Mouse (Mus musculus) forebrain, embryonic 16.5 days (tissue): ENCODE measurements around the gene Padi4. TPM values are rescaled to one million over a fixed set of nuclear protein-coding genes. Genes with fewer than 3 reads are reported as not detected.

Experiments used
- ATAC-seq: fragments of 200-750 bp; cut with Nextera tagmentation; 2 replicates; pipeline ENCODE4 v1.8.0; 2017; ENCODE audit warnings: mild to moderate bottlenecking, moderate library complexity
- H3K27ac ChIP-seq: fragments of 300-500 bp; sonication (generic); 2 replicates; pipeline ENCODE4 v1.5.1; 2014; ENCODE audit warnings: low read length, control low read depth
- H3K27me3 ChIP-seq: fragments of 300-500 bp; sonication (generic); replicated peaks from 2 replicates; pipeline ENCODE4 v1.6.1; 2014; ENCODE audit warnings: low read length; ENCODE audit not compliant: control insufficient read depth, insufficient read depth
- H3K36me3 ChIP-seq: fragments of 300-500 bp; sonication (generic); 2 replicates; pipeline ENCODE4 v1.6.1; 2014; ENCODE audit not compliant: control insufficient read depth, insufficient read depth
- H3K4me1 ChIP-seq: fragments of 300-500 bp; sonication (generic); replicated peaks from 2 replicates; pipeline ENCODE4 v1.6.1; 2014; ENCODE audit warnings: low read length; ENCODE audit not compliant: control insufficient read depth, insufficient read depth
- H3K4me2 ChIP-seq: fragments of 300-500 bp; sonication (generic); 2 replicates; pipeline ENCODE4 v1.6.1; 2014; ENCODE audit warnings: mild to moderate bottlenecking, low read length, control low read depth
- H3K4me3 ChIP-seq: fragments of 300-500 bp; sonication (generic); replicated peaks from 2 replicates; pipeline ENCODE4 v1.5.1; 2014; ENCODE audit warnings: mild to moderate bottlenecking, low read length, control low read depth
- H3K9ac ChIP-seq: fragments of 300-500 bp; sonication (generic); replicated peaks from 2 replicates; pipeline ENCODE4 v1.6.1; 2014; ENCODE audit warnings: low read depth, low read length, control low read depth
- H3K9me3 ChIP-seq: fragments of 300-500 bp; sonication (generic); 2 replicates; pipeline ENCODE4 v1.6.1; 2016; ENCODE audit warnings: low read length; ENCODE audit not compliant: control insufficient read depth
- WGBS: fragments of 180-500 bp; shearing (Covaris S2); extraction: QIAGEN DNeasy Blood & Tissue Kit; methylation state at CpG from one replicate; pipeline ENCODE4 v1.1.7; 2014; 5-methylcytosine and 5-hydroxymethylcytosine counted together
- polyA plus RNA-seq: library from polyadenylated mRNA; unstranded; fragments of >200 nt; fragmentation: Nextera tagmentation; extraction: Ambion mirVana; gene quantifications from 2 replicates; pipeline ENCODE4 v1.2.1, GENCODE M21; 2015

Gene Padi4
- polyA plus RNA-seq, 1 experiment from 2014 or later = 0.24 TPM

GRCm38 (mm10) chr4:140779803-140780397 lies 5.9 kb upstream of the Padi4 start:
- Histone ChIP-seq H3K9me3 (no peaks in the 10 kb centered on the region), H3K9ac (no peak overlapping the region), H3K27me3 (no peaks in the 10 kb centered on the region), H3K4me1 (no peaks in the 10 kb centered on the region), H3K4me2 (no peak overlapping the region), H3K27ac (no peak overlapping the region), H3K4me3 (no peak overlapping the region), H3K36me3 (no peaks in the 10 kb centered on the region)
- WGBS = 53% methylated on average over 19 of the region's 19 CpGs
- no peak for ATAC-seq

GRCm38 (mm10) chr4:140776623-140777022 lies 2.6 kb upstream of the Padi4 start:
- Histone ChIP-seq H3K4me2 (no peak overlapping the region), H3K27ac (no peak overlapping the region), H3K36me3 (no peaks in the 10 kb centered on the region), H3K9ac (no peak overlapping the region), H3K4me3 (no peak overlapping the region), H3K27me3 (no peaks in the 10 kb centered on the region), H3K9me3 (no peaks in the 10 kb centered on the region), H3K4me1 (no peaks in the 10 kb centered on the region)
- WGBS = 81% methylated on average over 13 of the region's 13 CpGs
- ATAC-seq = no peak

GRCm38 (mm10) chr4:140775876-140776275 lies 1.8 kb upstream of the Padi4 start:
- 85% methylated on average over 10 of the region's 10 CpGs for WGBS
- H3K9ac ChIP-seq = no peak overlapping the region
- H3K4me3 ChIP-seq = no peak overlapping the region
- H3K4me2 ChIP-seq = no peak overlapping the region
- no peaks in the 10 kb centered on the region for H3K4me1 ChIP-seq
- H3K36me3 ChIP-seq = no peaks in the 10 kb centered on the region
- ATAC-seq = no peak
- no peak overlapping the region for H3K27ac ChIP-seq
- no peaks in the 10 kb centered on the region for H3K27me3 ChIP-seq
- no peaks in the 10 kb centered on the region for H3K9me3 ChIP-seq

GRCm38 (mm10) chr4:140774893-140775292 lies 857 bp upstream of the Padi4 start:
- Histone ChIP-seq H3K4me1 (0 out of 2 replicates have a peak, but pooled peaks cover 3% of the 10 kb centered on the region), H3K27me3 (no peaks in the 10 kb centered on the region), H3K27ac (no peak overlapping the region), H3K9ac (no peak overlapping the region), H3K4me3 (no peak overlapping the region), H3K4me2 (no peak overlapping the region), H3K9me3 (no peaks in the 10 kb centered on the region), H3K36me3 (no peaks in the 10 kb centered on the region)
- no peak for ATAC-seq
- WGBS = 88% methylated on average over 9 of the region's 9 CpGs

GRCm38 (mm10) chr4:140771091-140771490 lies 2.9 kb downstream of the Padi4 start:
- Histone ChIP-seq H3K4me3 (no peak overlapping the region), H3K27ac (no peak overlapping the region), H3K9ac (no peak overlapping the region), H3K4me1 (0 out of 2 replicates have a peak, but pooled peaks cover 3% of the 10 kb centered on the region), H3K27me3 (no peaks in the 10 kb centered on the region), H3K4me2 (no peak overlapping the region), H3K9me3 (no peaks in the 10 kb centered on the region), H3K36me3 (no peaks in the 10 kb centered on the region)
- ATAC-seq = no peak
- 56% methylated on average over 4 of the region's 4 CpGs for WGBS

GRCm38 (mm10) chr4:140770433-140770832 lies 3.6 kb downstream of the Padi4 start:
- no peaks in the 10 kb centered on the region for H3K27me3 ChIP-seq
- peak overlapping the region; percentile 34 for H3K4me2 ChIP-seq
- H3K4me1 ChIP-seq = 0 out of 2 replicates have a peak, but pooled peaks cover 3% of the 10 kb centered on the region
- 8% methylated on average over 13 of the region's 13 CpGs for WGBS
- H3K4me3 ChIP-seq = peak overlapping the region; percentile 8; the same call in 1 of the 2 replicates
- no peaks in the 10 kb centered on the region for H3K9me3 ChIP-seq
- no peaks in the 10 kb centered on the region for H3K36me3 ChIP-seq
- H3K27ac ChIP-seq = no peak overlapping the region
- no peak overlapping the region for H3K9ac ChIP-seq
- no peak for ATAC-seq

GRCm38 (mm10) chr4:140768973-140769372 lies 5.1 kb downstream of the Padi4 start:
- ATAC-seq = no peak
- H3K9ac ChIP-seq = no peak overlapping the region
- H3K36me3 ChIP-seq = no peaks in the 10 kb centered on the region
- no peaks in the 10 kb centered on the region for H3K27me3 ChIP-seq
- H3K4me1 ChIP-seq = 0 out of 2 replicates have a peak, but pooled peaks cover 3% of the 10 kb centered on the region
- no peaks in the 10 kb centered on the region for H3K9me3 ChIP-seq
- H3K4me3 ChIP-seq = no peak overlapping the region
- 87% methylated on average over 5 of the region's 5 CpGs for WGBS
- no peak overlapping the region for H3K4me2 ChIP-seq
- H3K27ac ChIP-seq = no peak overlapping the region

GRCm38 (mm10) chr4:140765936-140766335 lies 8.1 kb downstream of the Padi4 start:
- Histone ChIP-seq H3K4me1 (0 out of 2 replicates have a peak, but pooled peaks cover 3% of the 10 kb centered on the region), H3K9ac (no peak overlapping the region), H3K4me3 (no peak overlapping the region), H3K9me3 (no peaks in the 10 kb centered on the region), H3K27me3 (no peaks in the 10 kb centered on the region), H3K4me2 (no peak overlapping the region), H3K36me3 (no peaks in the 10 kb centered on the region), H3K27ac (no peak overlapping the region)
- WGBS = 84% methylated on average over 3 of the region's 3 CpGs
- no peak for ATAC-seq

- Histone ChIP-seq H3K9ac (no peak overlapping the region), H3K36me3 (no peaks in the 10 kb centered on the region), H3K4me1 (no peaks in the 10 kb centered on the region; the same call in 1 of the 2 replicates), H3K9me3 (no peaks in the 10 kb centered on the region), H3K27ac (no peak overlapping the region), H3K4me2 (no peak overlapping the region), H3K27me3 (no peaks in the 10 kb centered on the region), H3K4me3 (no peak overlapping the region)
- WGBS = 15% methylated on average over 9 of the region's 9 CpGs
- no peak for ATAC-seq
These were observed 10.9 kb downstream of the Padi4 start for GRCm38 (mm10) chr4:140763158-140763557.

GRCm38 (mm10) chr4:140761601-140762000 lies 12.4 kb downstream of the Padi4 start:
- H3K4me3 ChIP-seq = no peak overlapping the region
- no peaks in the 10 kb centered on the region for H3K9me3 ChIP-seq
- H3K27me3 ChIP-seq = no peaks in the 10 kb centered on the region
- WGBS = 90% methylated on average over 7 of the region's 7 CpGs
- no peak for ATAC-seq
- no peaks in the 10 kb centered on the region for H3K36me3 ChIP-seq
- no peak overlapping the region for H3K9ac ChIP-seq
- H3K4me1 ChIP-seq = no peaks in the 10 kb centered on the region; the same call in 1 of the 2 replicates
- H3K27ac ChIP-seq = no peak overlapping the region
- no peak overlapping the region for H3K4me2 ChIP-seq
